Mouse (Mus musculus): ENCODE results near the gene Tnr. TPM values are rescaled to one million over a fixed set of nuclear protein-coding genes. Genes with fewer than 3 reads are reported as not detected.
"Not testable (repeated sequence)": the region's sequence is repeated elsewhere in the genome, so short reads cannot be mapped to it uniquely, and the experiment has no call there.

The Tnr gene
- polyA plus RNA-seq, 1 experiment from 2014 or later, result 5.3 TPM

DNA sequence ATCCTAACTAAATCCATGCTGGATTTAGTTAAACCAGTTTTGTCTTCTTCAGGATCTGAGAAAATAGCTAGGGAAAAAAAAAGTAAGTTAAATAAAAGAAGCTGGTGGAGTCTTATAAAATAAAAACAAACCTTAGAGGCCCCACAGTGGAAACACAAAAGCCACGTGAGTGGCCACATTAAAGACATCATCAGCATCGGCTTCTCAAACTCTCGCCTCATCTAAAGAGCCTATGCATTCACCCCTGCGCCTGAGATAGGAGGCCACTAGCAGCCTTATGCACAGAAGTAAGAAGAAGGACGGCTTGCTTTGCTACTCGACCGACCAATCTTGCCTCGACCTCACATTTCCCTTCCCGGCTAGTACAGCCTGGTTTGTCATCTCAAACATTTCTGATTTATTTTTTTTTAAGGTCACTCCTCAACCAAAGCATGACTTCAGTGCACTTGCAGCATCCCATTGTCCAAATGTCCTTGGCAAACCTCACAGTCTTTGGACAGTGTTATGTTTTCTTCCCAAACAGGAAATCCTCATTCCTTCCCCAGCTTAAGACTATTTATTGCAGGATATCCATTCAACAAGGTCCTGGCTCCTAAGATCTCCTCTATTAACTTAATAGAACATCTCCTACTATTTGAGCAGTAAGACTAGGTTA lies 405.2 kb downstream of the Tnr start:
- WGBS, result 88% methylated on average over 9 of the region's 9 CpGs
- H3K4me2 ChIP-seq, result no peak overlapping the region
- H3K27me3 ChIP-seq (replicated peaks), result no peaks in the 10 kb centered on the region
- no peaks in the 10 kb centered on the region for H3K9me3 ChIP-seq (replicated peaks)
- no peak overlapping the region for H3K4me3 ChIP-seq (replicated peaks)
- no peaks in the 10 kb centered on the region for H3K36me3 ChIP-seq
- H3K27ac ChIP-seq (replicated peaks), result no peak overlapping the region
- no peak overlapping the region for H3K9ac ChIP-seq (replicated peaks)
- 0 out of 2 replicates have a peak, but pooled peaks cover 3% of the 10 kb centered on the region for H3K4me1 ChIP-seq
- no peak for ATAC-seq (ENCODE audit: low FRiP score)

DNA sequence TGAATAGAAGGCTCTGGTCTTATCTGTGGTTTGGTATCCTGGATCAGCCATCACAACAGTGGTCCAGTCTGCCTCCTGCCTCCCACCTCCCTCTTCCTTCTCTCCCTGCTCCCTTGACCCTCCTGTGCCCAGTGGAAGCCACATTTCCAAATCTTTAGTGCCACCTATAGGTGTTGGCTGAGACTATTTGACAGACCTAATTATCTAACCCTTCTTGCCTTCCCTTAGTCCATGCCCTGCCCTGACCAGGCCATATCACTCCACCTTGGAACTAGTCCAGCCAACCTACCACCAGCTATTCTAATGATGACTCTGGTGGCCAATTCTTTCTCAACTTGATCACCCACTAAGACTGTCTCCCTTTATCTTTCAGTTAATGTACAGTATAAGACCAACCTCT lies 408.5 kb downstream of the Tnr start:
- Histone ChIP-seq H3K4me1 (0 out of 2 replicates have a peak, but pooled peaks cover 3% of the 10 kb centered on the region), H3K4me2 (no peak overlapping the region), H3K27ac (replicated peaks) (no peak overlapping the region), H3K27me3 (replicated peaks) (no peaks in the 10 kb centered on the region), H3K36me3 (no peaks in the 10 kb centered on the region), H3K9me3 (replicated peaks) (no peaks in the 10 kb centered on the region), H3K9ac (replicated peaks) (no peak overlapping the region), H3K4me3 (replicated peaks) (no peak overlapping the region)
- ATAC-seq (ENCODE audit: low FRiP score), result no peak

GRCm38 (mm10) chr1:159932598-159932997 lies 409.0 kb downstream of the Tnr start:
- Histone ChIP-seq H3K27ac (replicated peaks) (no peak overlapping the region), H3K4me1 (0 out of 2 replicates have a peak, but pooled peaks cover 3% of the 10 kb centered on the region), H3K27me3 (replicated peaks) (no peaks in the 10 kb centered on the region), H3K36me3 (no peaks in the 10 kb centered on the region), H3K4me2 (no peak overlapping the region), H3K9me3 (replicated peaks) (no peaks in the 10 kb centered on the region), H3K9ac (replicated peaks) (no peak overlapping the region), H3K4me3 (replicated peaks) (no peak overlapping the region)
- 60% methylated on average over 2 of the region's 2 CpGs for WGBS
- no peak for ATAC-seq (ENCODE audit: low FRiP score)

- WGBS, result 83% methylated on average over 2 of the region's 2 CpGs
- no peak overlapping the region for H3K9ac ChIP-seq (replicated peaks)
- no peaks in the 10 kb centered on the region for H3K9me3 ChIP-seq (replicated peaks)
- no peak overlapping the region for H3K4me2 ChIP-seq
- ATAC-seq (ENCODE audit: low FRiP score), result no peak
- H3K4me3 ChIP-seq (replicated peaks), result no peak overlapping the region
- no peak overlapping the region for H3K27ac ChIP-seq (replicated peaks)
- H3K27me3 ChIP-seq (replicated peaks), result no peaks in the 10 kb centered on the region
- no peaks in the 10 kb centered on the region for H3K4me1 ChIP-seq
- no peaks in the 10 kb centered on the region for H3K36me3 ChIP-seq
These were observed 414.9 kb downstream of the Tnr start for GRCm38 (mm10) chr1:159938449-159938848.

- no peaks in the 10 kb centered on the region for H3K27me3 ChIP-seq (replicated peaks)
- H3K4me1 ChIP-seq, result no peaks in the 10 kb centered on the region
- no peak overlapping the region for H3K27ac ChIP-seq (replicated peaks)
- H3K9ac ChIP-seq (replicated peaks), result no peak overlapping the region
- H3K4me3 ChIP-seq (replicated peaks), result no peak overlapping the region
- 72% methylated on average over 3 of the region's 3 CpGs for WGBS
- no peak for ATAC-seq (ENCODE audit: low FRiP score)
- no peaks in the 10 kb centered on the region for H3K36me3 ChIP-seq
- no peaks in the 10 kb centered on the region for H3K9me3 ChIP-seq (replicated peaks)
- no peak overlapping the region for H3K4me2 ChIP-seq
These were observed 415.8 kb downstream of the Tnr start for GRCm38 (mm10) chr1:159939335-159939734.

DNA sequence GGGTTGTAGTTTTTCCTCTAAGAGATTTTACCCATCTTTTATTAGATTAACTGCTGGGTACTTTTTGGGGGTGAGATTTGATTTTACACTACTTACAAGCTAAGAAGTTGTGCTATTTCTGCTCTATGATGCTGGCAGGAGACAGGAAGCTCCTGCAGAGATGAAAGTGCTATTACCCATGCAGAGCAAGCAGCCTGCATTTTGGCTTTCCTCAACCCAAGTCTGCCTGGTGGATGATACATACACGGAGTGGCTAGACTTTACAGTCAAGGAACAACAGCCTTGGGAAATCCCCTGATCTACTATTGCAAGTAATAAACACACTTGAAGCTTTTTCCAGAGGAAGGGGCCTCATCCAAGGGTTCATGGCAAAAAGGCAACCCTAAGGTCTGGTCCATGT lies 430.0 kb downstream of the Tnr start:
- Histone ChIP-seq H3K4me1 (no peaks in the 10 kb centered on the region), H3K9ac (replicated peaks) (no peak overlapping the region), H3K27ac (replicated peaks) (no peak overlapping the region), H3K9me3 (replicated peaks) (no peaks in the 10 kb centered on the region), H3K36me3 (no peaks in the 10 kb centered on the region), H3K4me2 (no peak overlapping the region), H3K27me3 (replicated peaks) (no peaks in the 10 kb centered on the region), H3K4me3 (replicated peaks) (no peak overlapping the region)
- 24% methylated on average over 1 of the region's 1 CpGs for WGBS
- ATAC-seq (ENCODE audit: low FRiP score), result no peak

DNA sequence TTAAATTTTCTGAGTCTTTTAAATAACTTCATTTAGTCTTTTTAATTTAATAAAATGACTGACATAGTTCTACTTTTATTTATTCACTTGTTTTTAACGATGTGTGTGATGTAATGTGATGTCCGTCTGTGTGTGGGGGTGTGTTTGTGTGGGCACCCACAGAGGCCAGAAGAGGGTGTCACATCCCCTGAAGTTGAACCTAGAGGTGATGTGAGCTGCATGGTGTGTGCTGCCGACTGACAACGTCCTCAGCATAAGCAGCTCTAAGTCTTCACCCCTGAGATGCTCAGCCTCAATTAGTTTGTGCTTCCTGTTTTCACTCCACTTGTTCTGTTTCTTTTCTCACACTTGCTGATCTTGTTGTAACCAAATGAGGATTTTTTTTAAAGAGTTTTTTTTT lies 439.8 kb downstream of the Tnr start:
- no peaks in the 10 kb centered on the region for H3K4me1 ChIP-seq
- H3K4me2 ChIP-seq, result no peak overlapping the region
- H3K36me3 ChIP-seq, result no peaks in the 10 kb centered on the region
- H3K9me3 ChIP-seq (replicated peaks), result no peaks in the 10 kb centered on the region
- H3K9ac ChIP-seq (replicated peaks), result no peak overlapping the region
- H3K27ac ChIP-seq (replicated peaks), result no peak overlapping the region
- no peaks in the 10 kb centered on the region for H3K27me3 ChIP-seq (replicated peaks)
- H3K4me3 ChIP-seq (replicated peaks), result no peak overlapping the region
- WGBS, result 88% methylated on average over 4 of the region's 4 CpGs
- no peak for ATAC-seq (ENCODE audit: low FRiP score)

GRCm38 (mm10) chr1:159966286-159966685 lies 442.7 kb downstream of the Tnr start:
- not testable (repeated sequence) for H3K4me2 ChIP-seq; H3K4me1 ChIP-seq; H3K9me3 ChIP-seq (replicated peaks); ATAC-seq (ENCODE audit: low FRiP score); H3K9ac ChIP-seq (replicated peaks); H3K36me3 ChIP-seq; H3K27ac ChIP-seq (replicated peaks); H3K27me3 ChIP-seq (replicated peaks); H3K4me3 ChIP-seq (replicated peaks)

- no peak for ATAC-seq (ENCODE audit: low FRiP score)
These were observed 444.8 kb downstream of the Tnr start for GRCm38 (mm10) chr1:159968395-159968794.

DNA sequence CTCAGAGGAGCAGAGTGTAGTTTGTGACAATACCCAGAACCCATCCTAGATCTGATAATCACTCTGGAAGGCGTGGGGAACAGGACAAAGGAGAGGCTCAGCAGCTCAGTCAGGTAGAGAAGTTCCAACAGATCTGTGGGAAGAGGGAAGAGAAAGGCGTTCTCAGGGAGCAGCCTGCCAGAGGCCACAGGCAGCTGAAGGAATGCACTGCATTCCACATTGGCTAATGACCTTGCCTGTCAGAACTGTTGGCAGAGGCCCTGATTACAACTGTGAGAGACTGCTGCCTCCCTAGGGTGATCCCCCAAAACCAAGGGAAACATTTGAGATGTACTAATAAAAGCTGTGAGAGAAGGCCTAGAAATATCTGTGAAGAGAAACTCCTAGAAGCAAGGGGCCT lies 454.2 kb downstream of the Tnr start:
- ATAC-seq (ENCODE audit: low FRiP score), result no peak
- 70% methylated on average over 2 of the region's 2 CpGs for WGBS
- no peak overlapping the region for H3K27ac ChIP-seq (replicated peaks)
- H3K9me3 ChIP-seq (replicated peaks), result no peaks in the 10 kb centered on the region
- H3K27me3 ChIP-seq (replicated peaks), result no peaks in the 10 kb centered on the region
- H3K36me3 ChIP-seq, result no peaks in the 10 kb centered on the region
- no peak overlapping the region for H3K9ac ChIP-seq (replicated peaks)
- no peaks in the 10 kb centered on the region for H3K4me1 ChIP-seq
- H3K4me3 ChIP-seq (replicated peaks), result no peak overlapping the region
- no peak overlapping the region for H3K4me2 ChIP-seq

More at GRCm38 (mm10) chr1:159968395-159968794, 444.8 kb downstream of the Tnr start:
- Histone ChIP-seq H3K9me3 (replicated peaks) (no peaks in the 10 kb centered on the region), H3K9ac (replicated peaks) (no peak overlapping the region), H3K27ac (replicated peaks) (no peak overlapping the region), H3K4me3 (replicated peaks) (no peak overlapping the region), H3K27me3 (replicated peaks) (no peaks in the 10 kb centered on the region), H3K4me2 (no peak overlapping the region), H3K36me3 (no peaks in the 10 kb centered on the region), H3K4me1 (no peaks in the 10 kb centered on the region)

- Histone ChIP-seq H3K9ac (replicated peaks) (no peak overlapping the region), H3K36me3 (no peaks in the 10 kb centered on the region), H3K4me2 (no peak overlapping the region), H3K4me1 (no peaks in the 10 kb centered on the region), H3K9me3 (replicated peaks) (no peaks in the 10 kb centered on the region), H3K4me3 (replicated peaks) (no peak overlapping the region), H3K27ac (replicated peaks) (no peak overlapping the region), H3K27me3 (replicated peaks) (no peaks in the 10 kb centered on the region)
- no peak for ATAC-seq (ENCODE audit: low FRiP score)
- WGBS, result 59% methylated on average over 2 of the region's 2 CpGs
These were observed 455.5 kb downstream of the Tnr start for GRCm38 (mm10) chr1:159979096-159979495.

- H3K9me3 ChIP-seq (replicated peaks), result no peaks in the 10 kb centered on the region
- H3K4me1 ChIP-seq, result no peaks in the 10 kb centered on the region
- no peak for ATAC-seq (ENCODE audit: low FRiP score)
- no peak overlapping the region for H3K4me3 ChIP-seq (replicated peaks)
- no peak overlapping the region for H3K27ac ChIP-seq (replicated peaks)
- WGBS, result 77% methylated on average over 1 of the region's 1 CpGs
- H3K9ac ChIP-seq (replicated peaks), result no peak overlapping the region
- no peaks in the 10 kb centered on the region for H3K27me3 ChIP-seq (replicated peaks)
- H3K36me3 ChIP-seq, result no peaks in the 10 kb centered on the region
- H3K4me2 ChIP-seq, result no peak overlapping the region
These were observed 456.8 kb downstream of the Tnr start for GRCm38 (mm10) chr1:159980355-159980754.
